Mouse (Mus musculus) small intestine, adult 2 months (tissue): ENCODE measurements at regions not wholly inside any gene's neighbourhood (a gene's known extent, or its start where the extent isn't known, plus 50 kb on each side); places are given as distances from the start of the nearest gene placed in this dataset.

ENCODE experiments used
- H3K27ac ChIP-seq: fragments of 200-500 bp; 2 replicates; pipeline ENCODE4 v1.5.1; 2012; ENCODE audit warnings: low read depth, low read length, control low read depth, inconsistent platforms; ENCODE audit not compliant: insufficient read depth
- H3K27me3 ChIP-seq: fragments of 200-500 bp; 2 replicates; pipeline ENCODE4 v1.6.1; 2012; ENCODE audit warnings: mild to moderate bottlenecking, moderate library complexity, low read length, inconsistent platforms; ENCODE audit not compliant: control insufficient read depth, insufficient read depth
- H3K36me3 ChIP-seq: fragments of 200-500 bp; 2 replicates; pipeline ENCODE4 v1.6.1; 2012; ENCODE audit warnings: mild to moderate bottlenecking, low read length, control low read depth, inconsistent platforms; ENCODE audit not compliant: control insufficient read depth, insufficient read depth
- H3K4me1 ChIP-seq: fragments of 200-500 bp; 2 replicates; pipeline ENCODE4 v1.6.1; 2012; ENCODE audit warnings: low read length, inconsistent platforms, mixed read lengths; ENCODE audit not compliant: control insufficient read depth, insufficient read depth, insufficient read length
- H3K4me3 ChIP-seq: fragments of 200-500 bp; 2 replicates; pipeline ENCODE4 v1.5.1; 2012; ENCODE audit warnings: low read depth, mild to moderate bottlenecking, control low read depth, inconsistent platforms, low read length, moderate library complexity
- CTCF ChIP-seq: fragments of 200-500 bp; IDR thresholded peaks from 2 replicates; pipeline ENCODE4 v1.5.1; 2012; ENCODE audit warnings: low read depth, mild to moderate bottlenecking, control low read depth, inconsistent platforms, low read length, moderate library complexity, mixed read lengths; ENCODE audit not compliant: insufficient replicate concordance, insufficient read length; ENCODE audit errors: extremely low read depth
- POLR2A ChIP-seq: fragments of 200-500 bp; IDR thresholded peaks from 2 replicates; pipeline ENCODE4 v1.6.1; 2012; ENCODE audit warnings: low read depth, mild to moderate bottlenecking, control low read depth, inconsistent platforms, low read length, moderate library complexity
- WGBS: fragments of 180-500 bp; shearing (Covaris S2); methylation state at CpG from one replicate; pipeline ENCODE4 v1.1.7; 2018; 5-methylcytosine and 5-hydroxymethylcytosine counted together

GRCm38 (mm10) chr12:9154491-9154890 is 124.7 kb downstream of the Ttc32 start:
- no peak overlapping the region for H3K4me3 ChIP-seq
- H3K4me1 ChIP-seq, result no peaks in the 10 kb centered on the region
- TF ChIP-seq CTCF (no peak), POLR2A (no peak)
- no peaks in the 10 kb centered on the region for H3K36me3 ChIP-seq
- no peaks in the 10 kb centered on the region for H3K27me3 ChIP-seq
- 77% methylated on average over 2 of the region's 2 CpGs for WGBS
- no peak overlapping the region for H3K27ac ChIP-seq

- TF ChIP-seq POLR2A (no peak), CTCF (no peak)
- H3K4me1 ChIP-seq, result no peaks in the 10 kb centered on the region
- H3K4me3 ChIP-seq, result no peak overlapping the region
- no peaks in the 10 kb centered on the region for H3K36me3 ChIP-seq
- no peak overlapping the region for H3K27ac ChIP-seq
- H3K27me3 ChIP-seq, result no peaks in the 10 kb centered on the region
These were observed 127.0 kb downstream of the Ttc32 start for GRCm38 (mm10) chr12:9156794-9157193.

- no peaks in the 10 kb centered on the region for H3K27me3 ChIP-seq
- TF ChIP-seq POLR2A (no peak), CTCF (no peak)
- H3K36me3 ChIP-seq, result no peaks in the 10 kb centered on the region
- H3K27ac ChIP-seq, result no peak overlapping the region
- no peak overlapping the region for H3K4me3 ChIP-seq
- WGBS, result 64% methylated on average over 5 of the region's 5 CpGs
- no peaks in the 10 kb centered on the region for H3K4me1 ChIP-seq
These were observed 129.0 kb downstream of the Ttc32 start for GRCm38 (mm10) chr12:9158751-9159150.

- 73% methylated on average over 4 of the region's 4 CpGs for WGBS
- Histone ChIP-seq H3K4me3 (no peak overlapping the region), H3K36me3 (no peaks in the 10 kb centered on the region), H3K27ac (no peak overlapping the region), H3K4me1 (no peaks in the 10 kb centered on the region), H3K27me3 (no peaks in the 10 kb centered on the region)
- TF ChIP-seq CTCF, result no peak
- TF ChIP-seq POLR2A, result no peak
These were observed 135.7 kb downstream of the Ttc32 start for GRCm38 (mm10) chr12:9165367-9165940.

GRCm38 (mm10) chr12:9166218-9166908 is 136.6 kb downstream of the Ttc32 start:
- no peaks in the 10 kb centered on the region for H3K27me3 ChIP-seq
- TF ChIP-seq POLR2A, result no peak
- TF ChIP-seq CTCF, result peak; percentile 50; the same call in 1 of the 2 replicates
- no peak overlapping the region for H3K4me3 ChIP-seq
- no peaks in the 10 kb centered on the region for H3K4me1 ChIP-seq
- no peak overlapping the region for H3K27ac ChIP-seq
- no peaks in the 10 kb centered on the region for H3K36me3 ChIP-seq
- 59% methylated on average over 10 of the region's 10 CpGs for WGBS

GRCm38 (mm10) chr12:9169008-9169407 is 139.2 kb downstream of the Ttc32 start:
- Histone ChIP-seq H3K4me1 (no peaks in the 10 kb centered on the region), H3K4me3 (no peak overlapping the region), H3K36me3 (no peaks in the 10 kb centered on the region), H3K27me3 (no peaks in the 10 kb centered on the region), H3K27ac (no peak overlapping the region)
- TF ChIP-seq POLR2A (no peak), CTCF (no peak)
- WGBS, result 29% methylated on average over 3 of the region's 3 CpGs

- Histone ChIP-seq H3K4me1 (no peaks in the 10 kb centered on the region), H3K36me3 (no peaks in the 10 kb centered on the region), H3K4me3 (no peak overlapping the region), H3K27ac (no peak overlapping the region), H3K27me3 (no peaks in the 10 kb centered on the region)
- TF ChIP-seq CTCF (no peak), POLR2A (no peak)
- WGBS, result 10% methylated on average over 1 of the region's 1 CpGs
These were observed 143.9 kb downstream of the Ttc32 start for GRCm38 (mm10) chr12:9173680-9174079.

GRCm38 (mm10) chr12:9174327-9174726 is 144.5 kb downstream of the Ttc32 start:
- Histone ChIP-seq H3K36me3 (no peaks in the 10 kb centered on the region), H3K4me1 (no peaks in the 10 kb centered on the region), H3K27me3 (no peaks in the 10 kb centered on the region), H3K4me3 (no peak overlapping the region), H3K27ac (no peak overlapping the region)
- WGBS, result 38% methylated on average over 9 of the region's 9 CpGs
- TF ChIP-seq CTCF (no peak), POLR2A (no peak)
